Mouse (Mus musculus) heart, postnatal 0 days (tissue): ENCODE data around the gene Ralgps1.

Experiments used
- CTCF ChIP-seq: IDR thresholded peaks from 2 replicates; pipeline ENCODE4 v1.5.1; 2016; ENCODE audit warnings: antibody characterized with exemption, control low read depth, low read depth
- EP300 ChIP-seq: IDR thresholded peaks from 2 replicates; pipeline ENCODE4 v1.6.1; 2016; ENCODE audit warnings: antibody characterized with exemption, low read depth

DNA sequence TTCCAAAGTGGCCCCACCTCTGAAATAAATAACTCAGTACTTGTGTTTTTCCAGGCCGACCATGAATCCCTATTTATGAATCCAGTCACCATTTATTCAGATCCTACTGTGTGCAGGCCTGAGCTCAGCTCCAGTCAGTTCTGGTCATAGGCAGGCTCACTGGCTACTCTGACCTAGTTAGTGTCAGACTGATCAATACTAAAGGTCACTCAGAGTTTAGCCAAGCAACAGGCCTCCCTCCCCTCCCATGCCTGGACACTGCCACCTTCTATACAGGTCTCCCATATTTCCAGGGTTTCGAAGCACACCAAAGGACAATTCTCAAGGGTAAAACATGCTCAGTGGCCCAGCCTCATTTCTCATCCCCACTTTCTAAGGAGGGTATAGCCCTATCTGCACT is 100.7 kb downstream of the Ralgps1 start:
- TF ChIP-seq CTCF (no peak), EP300 (no peak)
